Mouse (Mus musculus) MEL (cell line): ENCODE measurements around the gene Tmem235.

Experiments
- CTCF ChIP-seq, 3 experiments: IDR thresholded peaks in 2 of 3; conservative IDR thresholded peaks in 1 of 3; 2 replicates each; pipeline ENCODE4 v1.5.1; 2011 to 2012; ENCODE audit warnings: low read length in 3 of 3, low read depth in 2 of 3, mild to moderate bottlenecking in 2 of 3, improper control_type of control experiment in 1 of 3, inconsistent platforms in 1 of 3, mixed read lengths in 1 of 3, moderate library complexity in 1 of 3; ENCODE audit not compliant: control insufficient read depth in 1 of 3, insufficient read depth in 1 of 3, poor library complexity in 1 of 3, severe bottlenecking in 1 of 3
- E2F4 ChIP-seq: IDR thresholded peaks from 2 replicates; pipeline ENCODE4 v1.6.1; 2011; ENCODE audit warnings: low read depth, low read length, improper control_type of control experiment, borderline replicate concordance
- POLR2A ChIP-seq, 2 experiments: IDR thresholded peaks; 2 replicates each; pipeline ENCODE4 v1.6.1; 2011 to 2012; ENCODE audit warnings: low read length in 2 of 2, mild to moderate bottlenecking in 2 of 2, control low read depth in 1 of 2, improper control_type of control experiment in 1 of 2, low read depth in 1 of 2, moderate library complexity in 1 of 2; ENCODE audit not compliant: control insufficient read depth in 1 of 2, insufficient read depth in 1 of 2, poor library complexity in 1 of 2
- TBP ChIP-seq: IDR thresholded peaks from 2 replicates; pipeline ENCODE4 v1.8.0; 2011; ENCODE audit warnings: low read depth, low read length, improper control_type of control experiment
- ZNF384 ChIP-seq: IDR thresholded peaks from 2 replicates; pipeline ENCODE4 v1.6.1; 2012; ENCODE audit warnings: low read depth, mild to moderate bottlenecking, inconsistent platforms, low read length, improper control_type of control experiment

- no peak for TF ChIP-seq E2F4
- no peak for TF ChIP-seq TBP
- TF ChIP-seq ZNF384: no peak
- TF ChIP-seq POLR2A (IDR thresholded peaks at IDR 0.05; ENCODE audit: control insufficient read depth in 1 of 2, insufficient read depth in 1 of 2, low read depth in 1 of 2, low read length in 2 of 2, poor library complexity in 1 of 2): no peak
- TF ChIP-seq CTCF (IDR thresholded peaks at IDR 0.05 in 2 of 3, conservative IDR thresholded peaks at IDR 0.05 in 1 of 3; ENCODE audit: control insufficient read depth in 1 of 3, insufficient read depth in 1 of 3, low read depth in 2 of 3, low read length in 3 of 3, poor library complexity in 1 of 3, severe bottlenecking in 1 of 3): no peak
These were observed 21.2 kb downstream of the Tmem235 start for GRCm38 (mm10) chr11:117881787-117882186.
